Mouse (Mus musculus) MEL (cell line): ENCODE data around the gene Gm9.

Experiments used
- CTCF ChIP-seq, 3 experiments: IDR thresholded peaks in 2 of 3; conservative IDR thresholded peaks in 1 of 3; 2 replicates each; pipeline ENCODE4 v1.5.1; 2011 to 2012; ENCODE audit warnings: low read length in 3 of 3, low read depth in 2 of 3, mild to moderate bottlenecking in 2 of 3, improper control_type of control experiment in 1 of 3, inconsistent platforms in 1 of 3, mixed read lengths in 1 of 3, moderate library complexity in 1 of 3; ENCODE audit not compliant: control insufficient read depth in 1 of 3, insufficient read depth in 1 of 3, poor library complexity in 1 of 3, severe bottlenecking in 1 of 3
- ELF1 ChIP-seq: IDR thresholded peaks from 2 replicates; pipeline ENCODE4 v1.6.1; 2014; ENCODE audit warnings: low read depth, mild to moderate bottlenecking, inconsistent platforms, low read length, improper control_type of control experiment, moderate library complexity
- EP300 ChIP-seq, 2 experiments: IDR thresholded peaks; 2 replicates each; pipeline ENCODE4 v1.6.1; 2011; ENCODE audit warnings: improper control_type of control experiment in 2 of 2, low read length in 2 of 2, low read depth in 1 of 2, mild to moderate bottlenecking in 1 of 2
- GABPA ChIP-seq: IDR thresholded peaks from 2 replicates; pipeline ENCODE4 v1.6.1; 2012; ENCODE audit warnings: low read depth, mild to moderate bottlenecking, inconsistent platforms, low read length, improper control_type of control experiment, moderate library complexity
- HCFC1 ChIP-seq: IDR thresholded peaks from 2 replicates; pipeline ENCODE4 v1.6.1; 2012; ENCODE audit warnings: low read depth, mild to moderate bottlenecking, inconsistent platforms, low read length, improper control_type of control experiment, moderate library complexity
- MAFK ChIP-seq: IDR thresholded peaks from 2 replicates; pipeline ENCODE4 v1.6.1; 2011; ENCODE audit warnings: low read depth, mild to moderate bottlenecking, low read length, improper control_type of control experiment, borderline replicate concordance
- MAZ ChIP-seq: IDR thresholded peaks from 2 replicates; pipeline ENCODE4 v1.6.1; 2012; ENCODE audit warnings: low read depth, mild to moderate bottlenecking, inconsistent platforms, low read length, improper control_type of control experiment
- POLR2A ChIP-seq, 2 experiments: IDR thresholded peaks; 2 replicates each; pipeline ENCODE4 v1.6.1; 2011 to 2012; ENCODE audit warnings: low read length in 2 of 2, mild to moderate bottlenecking in 2 of 2, control low read depth in 1 of 2, improper control_type of control experiment in 1 of 2, low read depth in 1 of 2, moderate library complexity in 1 of 2; ENCODE audit not compliant: control insufficient read depth in 1 of 2, insufficient read depth in 1 of 2, poor library complexity in 1 of 2

GRCm38 (mm10) chrX:37167085-37167484 lies 43.8 kb downstream of the Gm9 start:
- TF ChIP-seq ELF1 (no peak), CTCF (IDR thresholded peaks at IDR 0.05 in 2 of 3, conservative IDR thresholded peaks at IDR 0.05 in 1 of 3; ENCODE audit: control insufficient read depth in 1 of 3, insufficient read depth in 1 of 3, low read depth in 2 of 3, low read length in 3 of 3, poor library complexity in 1 of 3, severe bottlenecking in 1 of 3) (peak; percentile 45 to 74 (median 66)), HCFC1 (no peak), GABPA (no peak), POLR2A (IDR thresholded peaks at IDR 0.05; ENCODE audit: control insufficient read depth in 1 of 2, insufficient read depth in 1 of 2, low read depth in 1 of 2, low read length in 2 of 2, poor library complexity in 1 of 2) (no peak), MAFK (no peak), MAZ (no peak), EP300 (IDR thresholded peaks at IDR 0.05; ENCODE audit: low read depth in 1 of 2, low read length in 2 of 2) (no peak)
